Mouse (Mus musculus): ENCODE measurements at regions not wholly inside any gene's neighbourhood (a gene's known extent, or its start where the extent isn't known, plus 50 kb on each side); places are given as distances from the start of the nearest gene placed in this dataset.
A peak's percentile ranks its signal among the peaks of the same experiment; 100 is the strongest.

DNA sequence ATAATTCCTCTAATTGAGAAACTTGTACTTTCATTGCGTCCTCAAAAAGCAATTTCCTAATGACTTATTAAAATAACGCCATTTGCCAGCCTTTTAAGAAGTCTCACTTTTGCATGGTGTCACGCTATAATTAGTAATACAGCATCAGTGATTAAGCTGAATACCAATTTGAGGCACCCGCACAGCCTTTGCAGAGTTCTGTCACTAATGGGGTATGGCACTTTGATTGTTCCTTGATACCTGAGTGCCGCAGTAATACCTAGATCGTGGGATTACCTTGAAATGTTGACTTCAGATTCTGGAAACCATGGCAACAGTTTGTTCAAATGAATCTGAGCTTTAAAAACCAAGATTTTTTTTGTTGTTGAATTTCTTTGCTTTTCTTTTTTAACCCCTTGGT, 202.7 kb upstream of the Igfbp7 start:
- no peak for DNase-seq (ENCODE audit: low spot score)

DNA sequence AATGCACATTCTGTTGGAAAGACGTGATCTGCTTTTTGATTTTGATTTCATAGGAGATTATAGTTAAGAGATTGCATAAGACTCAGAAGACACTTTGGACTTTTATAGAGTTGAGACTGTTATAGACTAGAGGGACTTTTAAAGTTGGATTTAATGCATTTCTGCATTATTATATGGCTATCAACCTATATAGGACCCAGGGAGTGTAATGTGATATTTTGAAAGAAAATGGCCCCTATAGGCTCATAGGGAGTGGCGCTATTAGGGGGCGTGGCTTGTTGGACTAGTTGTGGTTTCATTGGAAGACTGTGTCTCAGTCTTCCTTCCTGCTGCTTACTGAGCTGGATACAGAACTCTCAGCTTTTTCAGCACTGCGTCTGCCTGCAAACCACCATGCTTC, 186.9 kb upstream of the Igfbp7 start:
- DNase-seq (ENCODE audit: low spot score), result no peak

GRCm38 (mm10) chr5:77589252-77589651, 181.4 kb upstream of the Igfbp7 start:
- no peak for DNase-seq (ENCODE audit: low spot score)

DNA sequence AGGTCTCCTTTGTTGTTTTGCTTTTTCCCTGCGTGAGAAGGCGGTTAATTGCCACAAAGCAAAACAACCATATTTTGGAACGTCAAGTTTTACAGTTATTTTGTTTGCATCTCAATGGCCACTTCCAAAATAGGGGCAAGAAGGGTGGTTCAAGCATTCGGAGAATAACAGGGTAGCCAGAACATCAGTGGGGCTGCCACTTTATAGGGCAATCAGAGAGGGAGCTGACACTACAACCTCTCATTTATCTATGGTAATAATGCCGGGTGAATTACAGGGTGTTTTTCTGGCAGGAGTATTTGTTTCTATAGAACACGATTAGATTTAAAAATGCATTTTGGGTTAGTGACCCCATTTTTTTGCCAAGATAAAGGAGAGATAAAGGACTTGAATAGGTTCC, 173.9 kb upstream of the Igfbp7 start:
- DNase-seq (ENCODE audit: low spot score), result no peak

DNA sequence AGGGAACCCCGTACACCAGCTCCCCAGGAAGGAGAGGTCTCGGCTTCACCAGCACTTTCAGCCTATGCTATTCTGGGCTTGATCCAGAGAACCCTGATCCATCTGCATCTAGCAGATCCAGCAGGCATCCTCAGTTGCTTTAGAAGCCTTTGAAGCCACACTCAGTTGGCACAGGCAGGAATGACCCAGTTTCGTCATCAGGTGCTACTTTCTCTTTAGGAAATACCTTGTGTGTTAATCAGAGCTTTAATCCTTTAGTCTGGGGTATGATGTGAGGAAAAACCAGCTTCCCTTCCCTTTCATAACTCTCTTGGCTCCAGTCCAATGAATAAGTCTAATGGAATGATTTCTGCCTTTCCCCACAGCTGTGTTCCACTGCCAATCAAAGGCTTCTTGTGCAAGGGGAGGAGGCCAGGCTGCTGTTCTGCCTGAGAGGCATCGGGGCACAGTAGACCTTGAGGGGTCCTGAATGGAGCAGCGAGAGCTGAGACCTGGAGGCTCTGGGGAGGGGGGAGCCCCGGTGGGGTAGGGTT, 173.3 kb upstream of the Igfbp7 start:
- peak; percentile 31 for DNase-seq (ENCODE audit: low spot score)

GRCm38 (mm10) chr5:77579826-77580745, 172.2 kb upstream of the Igfbp7 start:
- no peak for DNase-seq (ENCODE audit: low spot score)

GRCm38 (mm10) chr5:77576881-77577280, 169.0 kb upstream of the Igfbp7 start:
- no peak for DNase-seq (ENCODE audit: low spot score)

DNA sequence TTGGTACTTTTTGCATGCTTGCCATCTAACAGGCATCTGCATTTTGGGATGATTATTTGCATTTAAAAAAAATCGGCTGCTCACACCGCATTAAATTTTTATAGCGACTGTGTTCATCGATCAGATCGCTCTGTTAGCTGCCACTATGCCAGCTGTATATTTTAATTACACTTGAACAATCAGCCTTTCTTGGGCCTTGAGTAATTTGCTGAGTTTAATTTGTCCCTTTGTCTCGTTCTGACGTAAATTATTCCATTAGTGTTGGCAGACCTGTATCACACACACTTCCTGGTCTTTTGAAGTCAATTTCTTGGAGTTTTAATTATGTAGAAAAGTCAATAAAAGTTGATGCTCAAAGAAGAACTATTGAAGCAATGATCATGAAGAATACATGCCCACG, 167.9 kb upstream of the Igfbp7 start:
- no peak for DNase-seq (ENCODE audit: low spot score)

DNA sequence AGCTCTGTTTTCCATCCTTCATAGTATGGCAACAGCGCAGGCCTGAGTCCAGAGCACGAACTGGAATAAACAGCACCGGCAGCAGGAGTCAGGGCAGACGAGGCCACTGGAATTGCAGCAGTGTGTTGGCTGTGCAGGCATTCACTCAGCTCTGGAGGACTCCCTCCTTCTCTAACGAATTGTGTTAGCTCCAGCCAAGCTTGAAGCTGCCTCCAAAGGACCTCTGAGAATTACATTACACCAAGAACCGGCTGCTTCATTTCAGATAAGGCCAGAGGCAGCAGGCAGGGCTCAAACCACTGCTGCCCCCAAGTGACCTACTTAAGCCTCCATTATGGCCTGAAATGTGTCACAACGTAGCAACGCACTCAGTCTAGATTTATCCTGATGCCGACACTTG, 162.5 kb upstream of the Igfbp7 start:
- peak; percentile 41 for DNase-seq (ENCODE audit: low spot score)

GRCm38 (mm10) chr5:77568121-77568520, 160.3 kb upstream of the Igfbp7 start:
- no peak for DNase-seq (ENCODE audit: low spot score)

GRCm38 (mm10) chr5:77552580-77552979, 144.7 kb upstream of the Igfbp7 start:
- DNase-seq (ENCODE audit: low spot score), result no peak

GRCm38 (mm10) chr5:77552081-77552480, 144.2 kb upstream of the Igfbp7 start:
- DNase-seq (ENCODE audit: low spot score), result no peak

DNA sequence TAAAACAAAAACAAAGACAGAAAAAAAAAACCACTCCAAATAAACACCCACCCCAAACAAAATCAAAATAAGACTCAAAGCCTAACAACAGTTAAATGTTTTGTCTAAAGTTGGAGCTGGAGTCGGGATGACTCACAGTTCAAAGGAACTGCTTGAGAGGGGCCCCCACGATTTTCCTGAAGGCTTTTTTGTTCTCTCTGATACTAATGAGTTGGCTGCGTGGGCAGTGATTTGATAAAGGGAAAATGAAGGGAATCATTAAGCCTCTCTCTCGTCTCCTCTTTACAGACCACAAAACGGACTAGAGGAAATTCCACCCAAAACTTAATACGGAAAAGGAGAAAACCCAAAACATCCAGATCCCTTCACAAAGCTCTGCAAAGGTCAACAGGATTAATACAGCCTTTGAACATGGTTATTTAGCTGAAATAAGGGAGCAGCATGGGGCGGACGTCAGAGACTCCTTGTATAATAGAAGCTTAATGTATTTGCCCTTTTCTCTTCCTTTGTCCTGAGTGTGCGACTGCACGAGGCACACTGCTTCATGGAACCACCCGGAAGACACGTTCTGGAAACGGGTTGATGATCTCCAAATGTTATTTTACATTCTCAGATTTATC, 138.3 kb upstream of the Igfbp7 start:
- DNase-seq (ENCODE audit: low spot score), result no peak

- no peak for DNase-seq (ENCODE audit: low spot score)
Measured at GRCm38 (mm10) chr5:77532261-77533015, 124.6 kb upstream of the Igfbp7 start.

DNA sequence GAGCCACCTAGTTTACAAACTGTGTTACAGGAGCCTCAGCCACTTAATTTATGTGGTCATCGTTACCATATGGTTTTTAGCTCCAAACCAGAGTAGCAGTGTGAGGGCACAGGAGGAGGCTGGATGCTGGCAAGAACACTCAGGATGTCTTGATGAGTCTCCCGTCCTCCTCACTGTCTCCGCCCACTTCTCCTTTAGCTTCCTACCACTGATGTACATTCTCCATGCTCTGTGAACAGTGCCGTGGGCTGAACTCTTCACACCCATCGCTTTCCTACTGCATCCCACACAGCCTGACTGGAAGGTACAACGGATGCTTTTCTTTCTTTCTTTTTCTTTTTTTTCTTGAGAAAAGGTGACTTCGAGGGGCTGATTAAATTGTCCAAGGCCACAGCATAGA, 122.5 kb upstream of the Igfbp7 start:
- no peak for DNase-seq (ENCODE audit: low spot score)

DNA sequence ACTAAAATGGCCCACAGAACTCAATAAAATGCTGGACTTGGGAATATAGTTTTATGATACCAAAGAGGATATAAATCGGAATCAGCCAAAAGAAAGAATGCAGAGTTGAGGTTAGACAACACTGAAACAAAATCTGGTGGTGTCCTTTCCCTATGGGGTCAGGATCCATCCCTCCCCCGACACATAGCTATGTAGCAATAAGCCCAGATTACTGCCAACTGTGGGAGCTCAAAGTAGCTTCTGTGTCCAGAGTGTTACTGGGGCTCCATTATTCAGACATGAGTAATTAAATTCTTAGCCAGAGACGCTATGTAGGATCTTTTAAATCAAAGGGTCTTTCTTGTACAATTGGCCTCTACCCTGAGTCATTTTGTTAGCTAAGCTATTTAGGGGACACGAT, 109.4 kb upstream of the Igfbp7 start:
- no peak for DNase-seq (ENCODE audit: low spot score)

DNA sequence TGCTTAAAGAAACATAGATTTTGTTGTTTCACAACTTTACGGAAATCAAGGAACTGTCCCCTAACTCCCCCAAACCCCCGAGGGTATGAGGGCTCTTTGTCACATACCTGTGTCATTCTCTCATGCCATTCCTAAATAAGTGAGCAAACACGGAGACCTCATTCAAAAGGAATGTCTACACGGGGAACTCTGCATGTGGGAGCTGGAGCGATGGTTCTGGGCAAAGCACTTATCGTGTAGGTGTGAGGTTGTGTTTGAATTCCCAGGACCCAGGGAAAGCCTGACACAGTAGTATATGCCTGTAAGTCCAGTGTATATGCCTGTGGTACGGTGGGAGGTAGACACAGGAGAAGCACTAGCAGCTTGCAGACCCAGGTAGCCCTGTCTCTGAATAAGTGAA, 107.6 kb upstream of the Igfbp7 start:
- DNase-seq (ENCODE audit: low spot score), result no peak

GRCm38 (mm10) chr5:77502684-77503083, 94.8 kb upstream of the Igfbp7 start:
- DNase-seq (ENCODE audit: low spot score), result no peak

DNA sequence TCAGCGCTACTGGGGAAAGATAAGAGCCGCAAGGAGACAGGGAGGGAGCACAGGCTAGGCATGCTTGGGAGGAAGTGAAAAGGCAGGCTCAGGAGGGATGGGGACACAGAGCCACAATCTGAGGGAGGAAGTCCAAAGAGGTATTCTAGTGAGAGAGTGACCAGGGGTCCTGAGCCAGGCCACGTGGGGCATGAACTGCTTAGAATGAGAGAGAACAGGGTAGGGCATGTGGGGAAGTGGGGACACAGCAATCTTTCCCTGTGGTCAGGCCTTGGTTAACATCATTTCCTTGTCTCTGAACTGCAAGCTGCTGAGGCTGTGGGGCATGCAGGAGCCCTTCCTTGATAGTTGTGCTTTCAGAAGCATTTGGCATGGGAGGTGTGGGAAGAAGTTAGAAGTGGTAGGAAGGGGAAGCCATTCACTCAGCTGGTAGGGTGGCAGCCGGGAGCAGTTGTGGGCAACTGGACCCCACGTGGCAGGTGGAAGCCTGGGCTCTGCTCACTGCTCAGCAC, 92.2 kb upstream of the Igfbp7 start:
- DNase-seq (ENCODE audit: low spot score), result no peak

GRCm38 (mm10) chr5:77494601-77495000, 86.8 kb upstream of the Igfbp7 start:
- no peak for DNase-seq (ENCODE audit: low spot score)

GRCm38 (mm10) chr5:77488969-77489368, 81.1 kb upstream of the Igfbp7 start:
- no peak for DNase-seq (ENCODE audit: low spot score)

Data from heart, adult 8-10 months (tissue).